Mouse (Mus musculus): ENCODE data around the gene Camta1.
"Not testable (repeated sequence)": the region's sequence is repeated elsewhere in the genome, so short reads cannot be mapped to it uniquely, and the experiment has no call there.

GRCm38 (mm10) chr4:151017356-151017755 is 844.3 kb downstream of the Camta1 start:
- TF ChIP-seq CTCF (IDR thresholded peaks at IDR 0.05; ENCODE audit: borderline replicate concordance, insufficient read depth, low read depth, low read length); POLR2A (IDR thresholded peaks at IDR 0.05; ENCODE audit: borderline replicate concordance, insufficient read depth, low read length): not testable (repeated sequence)
